Mouse (Mus musculus) E14TG2a.4 (cell line): ENCODE data around the gene Foxf1.

Experiments used
- CTCF ChIP-seq: conservative IDR thresholded peaks from 2 replicates; pipeline ENCODE4 v1.5.1; 2014; ENCODE audit warnings: low read length
- NANOG ChIP-seq: IDR thresholded peaks from 2 replicates; pipeline ENCODE4 v1.6.1; 2014; ENCODE audit warnings: borderline replicate concordance, low read length, mixed read lengths

- no peak for TF ChIP-seq CTCF
- no peak for TF ChIP-seq NANOG
Observed at GRCm38 (mm10) chr8:121111145-121111907, 27.1 kb downstream of the Foxf1 start.
